Mouse (Mus musculus) lung, postnatal 14 days (tissue): Measurements from ENCODE around the gene Asic5.

Experiments
- DNase-seq: peaks from one replicate; pipeline ENCODE4 v3.0.0; 2021

The Asic5 gene

DNA sequence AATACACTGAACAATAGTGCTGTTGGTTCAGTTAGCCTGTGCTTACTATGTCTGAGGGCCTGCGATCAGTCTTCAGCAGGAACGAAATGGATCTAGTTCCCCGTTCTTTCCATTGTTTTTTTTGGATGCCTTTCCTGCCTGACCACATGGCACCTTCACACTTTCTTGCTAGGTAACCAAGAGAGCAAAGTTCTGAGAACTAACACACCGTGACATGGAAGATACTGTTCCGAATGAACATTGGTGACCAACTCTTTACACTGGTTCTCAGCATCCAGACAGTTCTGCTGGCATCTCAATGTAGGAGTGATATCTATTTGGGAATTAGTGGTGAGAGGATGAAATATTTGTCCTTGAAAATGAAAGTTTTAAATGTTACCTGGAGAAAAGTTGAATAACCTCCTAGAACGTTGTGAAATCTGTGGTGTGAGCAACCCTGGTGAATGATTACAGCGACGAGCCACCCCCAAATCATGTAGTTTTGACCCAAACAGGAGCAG, 40.4 kb downstream of the Asic5 start:
- DNase-seq = no peak

DNA sequence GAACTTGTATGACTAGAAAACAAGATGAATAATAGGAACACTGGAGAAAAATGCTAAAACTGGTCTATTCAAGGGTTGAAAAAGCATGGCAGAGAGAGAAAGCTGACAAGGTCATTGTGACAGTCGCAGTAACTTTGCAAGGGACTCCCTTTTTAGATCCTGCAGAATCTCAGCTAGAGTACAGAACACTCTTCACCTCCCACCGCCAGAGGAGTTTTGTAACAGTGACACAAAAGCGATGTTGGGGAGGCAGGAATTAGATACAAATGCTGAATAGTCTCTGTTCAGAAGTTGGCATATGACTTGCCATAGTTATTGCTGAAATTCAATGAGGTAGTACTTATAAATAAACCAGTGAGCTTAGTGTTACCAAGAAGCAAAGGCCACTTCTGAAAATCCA, 41.0 kb downstream of the Asic5 start:
- DNase-seq = no peak

DNA sequence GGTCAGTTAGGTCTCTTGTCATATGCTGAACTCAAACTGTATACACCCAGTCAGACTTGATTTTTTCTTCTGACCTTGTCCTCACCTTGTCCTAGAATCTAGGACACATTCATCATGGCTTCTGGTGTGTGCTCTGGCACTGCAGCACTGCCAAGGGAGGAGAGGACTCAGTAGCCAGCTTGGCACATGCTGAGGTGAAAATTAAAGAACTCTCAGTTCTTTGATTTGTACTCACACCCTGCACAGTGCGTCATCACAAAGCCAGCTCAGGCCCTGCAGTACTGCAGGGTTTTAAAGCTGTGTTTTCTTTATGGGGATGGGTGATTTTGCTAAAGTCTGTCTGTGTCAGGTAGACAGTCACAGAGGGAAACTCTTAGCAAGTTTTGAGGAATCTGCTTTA, 45.2 kb downstream of the Asic5 start:
- no peak for DNase-seq

DNA sequence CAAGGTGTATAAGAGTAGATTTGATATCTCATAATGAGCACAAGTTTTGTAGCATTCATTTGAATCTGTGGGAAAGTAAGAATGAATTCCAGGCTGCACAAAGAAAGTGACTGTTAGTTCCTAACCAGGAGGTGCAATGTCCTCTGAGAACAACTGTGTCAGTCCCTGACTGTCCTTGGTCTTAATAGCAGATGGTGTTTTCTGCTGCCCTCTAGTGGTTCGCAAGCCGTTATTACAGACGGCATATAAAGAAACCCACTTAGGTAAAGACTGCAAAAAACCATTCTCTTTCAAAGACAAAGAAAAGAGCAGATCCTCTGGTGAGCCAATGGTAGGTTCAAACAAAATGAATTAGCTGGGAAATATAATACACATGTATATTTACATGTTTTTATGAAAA, 47.1 kb downstream of the Asic5 start:
- DNase-seq = peak; percentile 40

- DNase-seq = no peak
These were observed 48.1 kb downstream of the Asic5 start for GRCm38 (mm10) chr3:82030008-82030748.

GRCm38 (mm10) chr3:82036262-82037044, 54.4 kb downstream of the Asic5 start:
- DNase-seq = no peak

GRCm38 (mm10) chr3:82043676-82044075, 61.6 kb downstream of the Asic5 start:
- no peak for DNase-seq

DNA sequence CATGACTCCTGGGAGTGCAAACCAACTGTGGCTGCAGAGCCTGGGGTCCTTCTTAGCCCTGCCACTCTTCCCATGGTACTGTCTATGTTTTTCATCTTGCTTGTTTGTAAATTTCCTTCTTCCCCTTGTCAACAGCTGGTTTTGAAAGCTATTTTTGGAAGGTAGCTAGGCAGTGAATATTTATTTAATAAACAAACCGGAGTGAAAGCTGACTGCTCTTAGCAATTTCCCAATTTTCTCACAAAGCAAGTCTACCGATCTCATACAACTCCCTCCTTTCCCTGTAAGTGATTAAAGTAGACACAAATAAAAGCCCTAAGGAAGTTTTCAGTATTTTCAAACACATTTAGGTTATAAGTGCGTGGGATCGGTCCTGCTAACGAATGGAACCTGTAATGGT, 62.8 kb downstream of the Asic5 start:
- DNase-seq = no peak

- no peak for DNase-seq
These were observed 64.0 kb downstream of the Asic5 start for GRCm38 (mm10) chr3:82046087-82046486.

DNA sequence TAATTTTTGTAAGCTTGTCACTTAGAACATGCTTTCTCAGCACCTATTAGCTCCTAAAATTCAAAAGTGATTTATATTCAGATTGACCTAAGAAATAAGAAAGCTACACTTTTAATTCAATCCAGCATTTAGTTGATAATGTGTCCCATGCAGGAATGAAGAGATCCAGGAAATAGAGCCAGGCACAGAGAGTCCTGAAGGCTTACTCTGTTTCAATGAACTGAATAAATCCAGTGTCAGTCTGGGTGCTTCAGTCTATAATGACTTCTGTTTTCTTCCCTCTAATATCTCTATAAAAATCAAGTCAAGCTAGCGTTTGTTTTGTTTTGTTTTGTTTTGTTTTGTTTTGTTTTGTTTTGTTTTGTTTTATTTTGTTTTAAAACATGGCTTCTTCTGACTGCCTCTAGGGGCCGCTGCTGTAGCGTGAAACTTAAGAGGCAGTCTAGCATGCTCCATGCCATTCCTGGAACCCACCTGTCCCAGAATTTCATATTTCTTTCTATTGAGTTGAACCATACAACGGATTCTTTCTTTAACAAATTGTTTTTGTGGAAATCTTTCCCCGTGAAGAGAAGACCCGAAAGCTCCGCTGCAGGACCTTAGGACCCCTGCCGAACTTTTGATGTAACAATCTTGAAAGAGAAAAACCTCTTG, 65.1 kb downstream of the Asic5 start:
- peak; percentile 58 for DNase-seq

DNA sequence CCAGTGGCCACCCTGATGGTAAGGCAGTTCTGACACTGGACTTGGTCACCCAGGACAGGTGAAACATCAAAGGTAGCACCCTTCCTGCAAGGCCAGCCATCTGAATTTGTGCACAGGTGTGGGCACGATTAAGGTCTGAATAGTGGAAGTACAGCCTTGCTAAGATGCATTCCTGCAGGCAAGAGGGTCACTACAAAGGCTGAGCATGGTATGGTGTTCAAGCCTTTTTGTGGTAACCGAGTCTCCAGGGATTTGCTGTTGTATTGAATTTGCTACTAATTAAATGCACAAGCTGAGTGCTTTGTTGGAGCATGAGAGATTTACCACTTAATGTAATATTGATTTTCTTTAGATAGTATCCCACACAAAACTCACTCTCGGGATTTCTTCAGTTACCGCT, 66.0 kb downstream of the Asic5 start:
- DNase-seq = no peak

GRCm38 (mm10) chr3:82048681-82049080, 66.6 kb downstream of the Asic5 start:
- peak; percentile 56 for DNase-seq

DNA sequence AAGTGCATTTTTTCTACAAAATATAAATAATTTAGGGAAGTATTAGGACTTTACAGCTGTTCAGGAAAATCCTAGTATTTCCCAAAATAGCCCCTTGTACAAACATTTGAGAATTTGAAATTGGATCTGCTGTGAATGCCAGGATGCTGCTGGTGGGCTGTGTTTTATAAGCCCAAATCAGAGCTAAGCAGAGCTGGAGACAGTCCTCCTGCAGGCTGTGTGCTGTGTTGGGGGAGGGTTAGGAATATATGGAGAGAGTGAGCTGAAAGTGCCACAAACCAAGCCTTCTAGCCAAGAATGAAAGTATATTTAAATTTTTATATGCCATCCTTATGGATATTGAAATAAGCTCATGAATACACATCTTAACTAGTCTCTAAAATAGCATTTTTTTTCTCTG, 69.4 kb downstream of the Asic5 start:
- DNase-seq = no peak

DNA sequence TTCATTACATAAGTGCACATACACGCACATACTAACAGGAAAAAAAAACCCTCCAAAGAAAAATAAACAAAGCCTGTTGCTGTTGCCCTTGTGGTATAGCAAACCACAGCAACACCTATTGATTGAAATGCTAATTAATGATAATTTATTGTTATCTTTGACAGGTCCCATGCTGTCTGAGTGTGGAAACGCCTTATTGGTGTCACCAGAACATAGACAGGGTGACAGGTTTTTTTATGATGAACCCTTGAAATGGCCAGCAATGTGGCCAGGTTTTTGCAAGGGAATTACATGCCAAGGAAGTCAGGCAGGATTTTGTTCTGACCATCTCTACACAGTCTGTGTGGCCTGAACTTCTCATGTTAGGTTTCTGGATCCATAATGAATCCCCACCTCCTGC, 69.9 kb downstream of the Asic5 start:
- no peak for DNase-seq

GRCm38 (mm10) chr3:82054283-82054974, 72.3 kb downstream of the Asic5 start:
- DNase-seq = no peak

GRCm38 (mm10) chr3:82057201-82057600, 75.1 kb downstream of the Asic5 start:
- DNase-seq = peak; percentile 53

DNA sequence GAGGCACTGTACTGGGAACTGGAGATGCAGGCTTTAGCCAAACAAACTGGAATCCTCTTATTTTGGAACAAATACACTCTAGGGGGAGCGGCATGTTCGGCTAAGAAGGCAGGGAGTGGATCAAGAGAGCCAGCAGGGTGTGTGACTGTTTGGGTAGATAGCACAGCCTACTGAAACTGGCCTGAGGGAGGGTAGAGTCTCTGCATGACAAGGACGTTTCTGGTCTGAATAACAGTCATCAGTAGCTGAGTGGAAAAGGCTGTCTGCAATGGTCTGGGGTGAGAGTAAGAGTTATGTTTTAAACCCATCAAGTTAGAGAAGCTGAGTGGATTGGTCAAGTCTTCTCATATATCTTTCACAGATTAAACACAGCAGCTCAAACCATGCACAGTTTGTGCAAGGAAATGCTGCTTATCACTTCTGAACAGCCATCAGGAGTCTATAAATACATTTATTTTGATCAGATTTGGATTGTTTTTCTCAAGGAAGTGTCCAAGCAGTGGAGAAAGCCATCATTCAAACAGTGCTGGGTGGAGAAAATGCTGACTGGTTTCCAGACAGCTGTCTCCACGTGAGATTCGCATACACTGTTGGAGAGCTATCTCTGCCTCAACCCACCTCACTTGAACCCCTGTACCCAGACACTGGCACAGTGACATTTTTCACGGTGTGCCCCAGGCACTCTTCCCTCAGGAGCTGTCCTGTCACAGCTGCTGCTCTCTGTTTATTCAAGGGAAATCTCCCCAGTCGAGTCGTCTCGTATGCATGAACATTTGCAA, 79.5 kb downstream of the Asic5 start:
- DNase-seq = no peak

- no peak for DNase-seq
These were observed 85.7 kb downstream of the Asic5 start for GRCm38 (mm10) chr3:82067830-82068229.
